Mouse (Mus musculus) kidney, postnatal 0 days (tissue): ENCODE data around the gene Gm20388. TPM values are rescaled to one million over a fixed set of nuclear protein-coding genes. Genes with fewer than 3 reads are reported as not detected.

Experiments used
- ATAC-seq: fragments of 200-750 bp; cut with Nextera tagmentation; replicated peaks from 2 replicates; pipeline ENCODE4 v1.8.0; 2017; ENCODE audit warnings: low read depth, moderate number of reproducible peaks, moderate TSS enrichment, moderate library complexity; ENCODE audit not compliant: low FRiP score
- DNase-seq: peaks from one replicate; pipeline ENCODE4 v3.0.0-alpha.2; 2016; ENCODE audit warnings: low spot score
- H3K27ac ChIP-seq: fragments of 300-500 bp; sonication (generic); 2 replicates; pipeline ENCODE4 v1.5.1; 2014; ENCODE audit warnings: mild to moderate bottlenecking
- H3K27me3 ChIP-seq: fragments of 300-500 bp; sonication (generic); 2 replicates; pipeline ENCODE4 v1.6.1; 2014; ENCODE audit warnings: low read length, mixed read lengths; ENCODE audit not compliant: insufficient read depth
- H3K36me3 ChIP-seq: fragments of 300-500 bp; sonication (generic); 2 replicates; pipeline ENCODE4 v1.6.1; 2014; ENCODE audit warnings: low read length, mixed read lengths; ENCODE audit not compliant: insufficient read depth
- H3K4me1 ChIP-seq: fragments of 300-500 bp; sonication (generic); replicated peaks from 2 replicates; pipeline ENCODE4 v1.6.1; 2014; ENCODE audit warnings: antibody characterized with exemption, low read length, mixed read lengths; ENCODE audit not compliant: insufficient read depth
- H3K4me2 ChIP-seq: fragments of 300-500 bp; sonication (generic); 2 replicates; pipeline ENCODE4 v1.6.1; 2014; ENCODE audit warnings: mild to moderate bottlenecking, low read length, moderate library complexity, mixed read lengths
- H3K4me3 ChIP-seq: fragments of 300-500 bp; sonication (generic); replicated peaks from 2 replicates; pipeline ENCODE4 v1.5.1; 2014; ENCODE audit warnings: low read depth, low read length
- H3K9ac ChIP-seq: fragments of 300-500 bp; sonication (generic); 2 replicates; pipeline ENCODE4 v1.6.1; 2014; ENCODE audit warnings: low read depth, low read length
- H3K9me3 ChIP-seq: fragments of 300-500 bp; sonication (generic); replicated peaks from 2 replicates; pipeline ENCODE4 v1.6.1; 2016; ENCODE audit warnings: low read length, inconsistent platforms, mixed read lengths
- CTCF ChIP-seq: IDR thresholded peaks from 2 replicates; pipeline ENCODE4 v1.5.1; 2016; ENCODE audit warnings: antibody characterized with exemption, low read depth, mild to moderate bottlenecking, moderate library complexity
- WGBS: fragments of 180-500 bp; shearing (Covaris S2); extraction: QIAGEN DNeasy Blood & Tissue Kit; methylation state at CpG from one replicate; pipeline ENCODE4 v1.1.7; 2014; 5-methylcytosine and 5-hydroxymethylcytosine counted together
- polyA plus RNA-seq: library from polyadenylated mRNA; unstranded; fragments of >200 nt; fragmentation: Nextera tagmentation; extraction: Ambion mirVana; gene quantifications from 2 replicates; pipeline ENCODE4 v1.2.1, GENCODE M21; 2015

Gene Gm20388
- polyA plus RNA-seq, 1 experiment from 2014 or later: not detected

DNA sequence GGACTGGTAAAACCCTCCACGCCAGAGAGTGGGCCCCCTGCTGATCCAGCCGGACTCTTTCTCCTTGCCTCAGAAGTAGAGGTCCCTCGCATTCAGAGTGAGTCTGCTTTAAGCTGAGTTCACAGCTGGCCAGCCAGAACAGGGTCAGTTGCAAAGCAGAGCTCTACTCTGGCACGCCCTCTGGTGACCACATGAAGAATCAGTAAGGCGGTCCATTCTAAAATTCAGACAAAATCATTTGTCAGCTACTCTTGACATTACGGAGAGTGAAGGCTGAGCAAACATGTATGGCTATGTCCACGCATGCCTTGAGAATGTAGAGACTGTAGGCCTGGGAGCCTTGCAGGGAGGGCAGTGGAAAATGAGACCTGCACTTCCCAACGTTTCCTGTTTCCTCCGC lies 2459.0 kb downstream of the Gm20388 start:
- Histone ChIP-seq H3K27ac (no peak overlapping the region), H3K4me1 (no peaks in the 10 kb centered on the region), H3K36me3 (no peaks in the 10 kb centered on the region), H3K9me3 (no peaks in the 10 kb centered on the region), H3K9ac (no peak overlapping the region), H3K27me3 (no peaks in the 10 kb centered on the region), H3K4me3 (no peak overlapping the region), H3K4me2 (no peak overlapping the region)
- peak; percentile 91 for TF ChIP-seq CTCF
- WGBS: 11% methylated on average over 9 of the region's 9 CpGs
- peak; percentile 58 for ATAC-seq
- peak; percentile 87 for DNase-seq

DNA sequence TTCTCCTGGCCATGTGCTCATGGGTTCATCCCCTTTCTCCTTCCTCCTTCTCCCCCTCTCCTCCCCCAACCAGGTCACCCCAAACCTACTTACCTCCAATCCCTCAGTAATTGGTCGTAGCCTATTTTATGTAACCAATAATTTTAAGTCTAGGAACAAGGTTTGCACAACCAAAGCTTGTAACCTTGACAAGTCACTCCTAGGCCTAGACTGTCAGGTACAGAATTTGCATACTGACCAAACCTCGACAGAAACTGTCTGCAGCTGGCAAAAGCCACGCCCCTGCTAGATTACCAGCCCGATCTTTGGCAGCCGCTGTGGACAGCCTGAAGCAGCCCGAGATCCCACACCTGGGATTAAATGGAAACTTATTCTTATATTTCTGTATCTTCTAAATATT lies 2461.1 kb downstream of the Gm20388 start:
- no peak overlapping the region for H3K4me3 ChIP-seq
- no peak for ATAC-seq
- H3K36me3 ChIP-seq: no peaks in the 10 kb centered on the region
- TF ChIP-seq CTCF: no peak
- H3K4me2 ChIP-seq: no peak overlapping the region
- 74% methylated on average over 6 of the region's 6 CpGs for WGBS
- no peak overlapping the region for H3K27ac ChIP-seq
- H3K27me3 ChIP-seq: no peaks in the 10 kb centered on the region
- H3K9ac ChIP-seq: no peak overlapping the region
- no peak for DNase-seq
- no peaks in the 10 kb centered on the region for H3K9me3 ChIP-seq
- H3K4me1 ChIP-seq: no peaks in the 10 kb centered on the region

DNA sequence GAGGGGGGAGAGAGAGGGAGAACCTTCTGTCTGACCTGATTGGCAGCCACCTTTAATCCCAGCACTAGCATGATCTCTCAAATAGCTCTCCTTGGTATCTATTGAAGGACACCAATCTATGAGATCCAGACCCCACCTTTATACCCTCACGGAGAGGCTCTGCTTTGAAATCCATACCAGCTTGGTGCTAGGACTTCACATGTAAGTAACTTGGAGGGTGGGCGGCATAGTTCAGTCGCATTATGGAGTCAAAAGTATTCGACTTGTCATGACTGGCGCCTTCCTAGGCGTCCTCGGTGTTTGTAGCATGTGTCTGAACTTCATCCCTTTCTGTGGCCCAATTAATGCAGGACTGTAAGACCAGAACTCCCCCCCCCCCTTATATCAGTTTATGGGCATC lies 2464.7 kb downstream of the Gm20388 start:
- Histone ChIP-seq H3K36me3 (no peaks in the 10 kb centered on the region), H3K9me3 (no peaks in the 10 kb centered on the region), H3K27me3 (no peaks in the 10 kb centered on the region), H3K27ac (no peak overlapping the region), H3K4me3 (no peak overlapping the region), H3K9ac (no peak overlapping the region), H3K4me2 (no peak overlapping the region; the same call in 1 of the 2 replicates), H3K4me1 (no peaks in the 10 kb centered on the region; the same call in 1 of the 2 replicates)
- ATAC-seq (no peak), DNase-seq (no peak)
- no peak for TF ChIP-seq CTCF
- 95% methylated on average over 7 of the region's 7 CpGs for WGBS

DNA sequence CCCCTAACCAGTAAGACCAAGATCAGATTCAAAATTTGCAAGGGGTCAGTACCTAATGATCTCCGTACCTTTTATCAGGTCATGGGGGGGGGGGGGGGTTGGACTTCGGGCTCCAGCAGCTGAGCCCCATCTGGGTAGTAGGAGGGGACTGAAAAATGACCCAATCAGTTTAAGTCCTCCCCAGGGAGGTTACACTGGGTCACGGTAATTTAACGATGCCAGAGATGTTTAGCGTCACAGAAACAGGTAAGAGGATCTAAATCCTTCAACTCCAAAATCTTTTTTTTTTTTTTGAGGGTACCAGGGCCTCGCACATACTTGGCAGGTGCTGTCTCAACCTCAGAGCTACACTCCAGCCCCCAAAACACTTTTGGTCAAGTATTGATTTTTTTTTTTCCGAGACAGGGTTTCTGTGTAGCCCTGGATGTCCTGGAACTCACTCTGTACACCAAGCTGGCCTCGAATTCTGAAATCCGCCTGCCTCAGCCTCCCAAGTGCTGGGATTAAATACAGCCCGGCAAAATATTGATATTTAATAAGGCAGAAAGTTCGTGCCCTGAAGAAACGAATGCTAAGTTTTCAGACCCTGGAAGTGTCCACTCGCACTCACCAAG lies 2465.2 kb downstream of the Gm20388 start:
- 23% methylated on average over 13 of the region's 13 CpGs for WGBS
- Histone ChIP-seq H3K4me3 (peak overlapping the region; percentile 97), H3K9ac (peak overlapping the region; percentile 24; the same call in 1 of the 2 replicates), H3K4me2 (peak overlapping the region; percentile 50), H3K27ac (peak overlapping the region; percentile 13; the same call in 1 of the 2 replicates), H3K36me3 (no peaks in the 10 kb centered on the region), H3K4me1 (no peaks in the 10 kb centered on the region; the same call in 1 of the 2 replicates), H3K9me3 (no peaks in the 10 kb centered on the region), H3K27me3 (no peaks in the 10 kb centered on the region)
- no peak for ATAC-seq
- no peak for TF ChIP-seq CTCF
- no peak for DNase-seq

DNA sequence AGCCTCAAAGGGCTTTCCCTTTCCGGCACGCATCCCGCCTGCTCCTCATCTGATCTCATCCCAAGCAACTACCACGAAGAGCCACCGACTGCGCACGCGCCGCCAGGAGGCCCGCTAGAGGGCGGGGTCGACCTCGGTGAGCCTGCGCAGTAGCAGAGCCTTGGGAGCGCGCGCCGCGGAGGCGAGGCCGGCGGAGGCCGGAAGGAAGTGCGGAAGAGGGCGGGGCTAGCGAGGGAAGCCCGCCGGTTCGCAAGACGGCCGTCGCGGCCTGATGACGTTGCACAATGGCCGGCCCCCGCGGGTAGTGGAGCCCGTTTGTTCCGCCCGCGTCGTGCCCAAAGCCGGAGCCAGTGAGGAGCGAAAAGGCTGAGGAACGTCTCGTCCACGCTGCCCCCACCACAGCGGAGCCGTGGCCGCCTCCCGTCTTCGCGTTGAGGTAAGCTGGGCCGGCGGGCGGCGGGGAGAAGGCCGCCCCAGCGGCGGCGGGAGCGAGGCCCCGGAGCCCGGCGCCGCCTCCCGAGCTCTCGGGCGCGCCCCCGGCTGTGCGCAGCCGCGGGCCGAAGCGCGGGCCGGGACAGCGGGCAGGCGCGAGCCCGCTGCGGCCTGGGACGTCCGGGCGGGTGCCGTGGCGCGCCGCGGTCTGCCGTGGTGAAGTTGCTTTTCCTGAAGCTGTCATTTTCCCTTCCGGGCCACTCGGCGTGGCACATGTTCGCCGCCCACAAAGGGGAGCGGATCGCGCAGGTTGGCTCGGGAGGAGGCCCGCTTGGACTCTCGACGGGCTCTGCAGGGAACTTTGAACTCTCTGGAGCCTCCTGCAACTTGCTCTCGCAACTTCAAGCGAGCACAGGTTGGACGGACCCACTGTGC lies 2466.0 kb downstream of the Gm20388 start, which contains the start of gene Zc3h18:
Gene Zc3h18 (plus strand): TSS at position 245 of the 867 bp plus-strand sequence.
- peak; percentile 91 for ATAC-seq
- H3K4me1 ChIP-seq: no peaks in the 10 kb centered on the region; the same call in 1 of the 2 replicates
- no peaks in the 10 kb centered on the region for H3K27me3 ChIP-seq
- peak within 1 kb of the TSS; percentile 82 for H3K4me2 ChIP-seq
- H3K36me3 ChIP-seq: no peaks in the 10 kb centered on the region
- DNase-seq: peak; percentile 99
- peak within 1 kb of the TSS; percentile 97 for H3K4me3 ChIP-seq
- H3K9me3 ChIP-seq: no peaks in the 10 kb centered on the region
- WGBS: under 1% methylated on average over 98 of the region's 107 CpGs
- H3K9ac ChIP-seq: peak within 1 kb of the TSS; percentile 95
- peak within 1 kb of the TSS; percentile 96 for H3K27ac ChIP-seq
- TF ChIP-seq CTCF: peak; percentile 67

DNA sequence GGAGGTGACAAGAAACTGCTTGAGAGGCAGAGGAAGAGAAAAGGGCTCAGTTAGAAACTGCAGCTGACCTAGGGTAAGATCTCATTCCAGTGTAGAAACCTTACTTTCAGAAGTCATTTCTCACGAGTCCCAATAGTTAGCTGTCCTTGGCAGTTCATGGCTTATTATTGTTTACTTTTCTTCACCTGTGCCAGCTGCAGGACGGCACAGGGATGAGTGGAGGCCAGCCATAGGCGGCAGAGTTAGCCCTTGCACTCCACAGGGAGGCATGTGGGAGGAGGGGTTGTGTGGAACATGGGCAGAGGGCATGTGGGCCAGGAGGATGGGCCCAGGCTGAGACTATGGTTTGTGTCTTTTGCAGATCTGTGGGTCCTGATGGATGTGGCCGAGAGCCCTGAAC lies 2472.4 kb downstream of the Gm20388 start:
- Histone ChIP-seq H3K4me3 (no peak overlapping the region), H3K4me1 (no peaks in the 10 kb centered on the region; the same call in 1 of the 2 replicates), H3K4me2 (no peak overlapping the region), H3K27ac (no peak overlapping the region), H3K9ac (no peak overlapping the region), H3K9me3 (no peaks in the 10 kb centered on the region), H3K27me3 (no peaks in the 10 kb centered on the region), H3K36me3 (peaks cover 43% of the 10 kb centered on the region)
- DNase-seq (no peak), ATAC-seq (no peak)
- no peak for TF ChIP-seq CTCF
- WGBS: 63% methylated on average over 4 of the region's 4 CpGs
